Mouse (Mus musculus): ENCODE results near the gene Samd4. TPM values are rescaled to one million over a fixed set of nuclear protein-coding genes. Genes with fewer than 3 reads are reported as not detected.
A peak's percentile ranks its signal among the peaks of the same experiment; 100 is the strongest.
"Not testable (repeated sequence)": the region's sequence is repeated elsewhere in the genome, so short reads cannot be mapped to it uniquely, and the experiment has no call there.

Samd4 gene
- polyA plus RNA-seq, 1 experiment from 2014 or later, result 9.1 TPM

DNA sequence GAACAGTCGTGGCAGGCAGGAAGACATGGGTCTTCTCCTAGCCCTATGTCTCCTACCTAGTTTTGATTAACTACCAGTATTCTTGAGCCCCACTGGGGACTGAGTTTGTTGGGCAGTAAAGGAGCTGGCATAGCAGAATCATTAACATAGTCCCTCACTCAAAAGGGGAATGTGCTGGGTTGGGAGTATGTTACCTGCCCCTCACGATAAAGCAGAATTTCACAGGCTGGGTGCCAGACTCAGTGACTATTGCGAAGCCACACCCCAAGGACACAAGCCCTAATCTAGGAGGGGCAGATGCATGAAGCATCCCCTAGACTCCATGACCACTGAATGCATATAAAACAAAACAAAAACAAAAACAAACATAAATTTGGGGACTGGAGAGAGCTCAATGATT lies 212.4 kb downstream of the Samd4 start:
- Histone ChIP-seq H3K4me3 (no peak overlapping the region), H3K27ac (no peak overlapping the region), H3K9ac (no peak overlapping the region), H3K36me3 (peaks cover 27% of the 10 kb centered on the region), H3K4me2 (replicated peaks) (no peak overlapping the region), H3K4me1 (no peaks in the 10 kb centered on the region), H3K27me3 (no peaks in the 10 kb centered on the region), H3K9me3 (no peaks in the 10 kb centered on the region)
- 93% methylated on average over 3 of the region's 3 CpGs for WGBS
- ATAC-seq (ENCODE audit: insufficient number of reproducible peaks, insufficient read depth, low FRiP score, low TSS enrichment), result no peak

- 76% methylated on average over 5 of the region's 5 CpGs for WGBS
Observed at GRCm38 (mm10) chr14:47096357-47096756, 213.7 kb downstream of the Samd4 start.

GRCm38 (mm10) chr14:47104246-47105173 lies 221.9 kb downstream of the Samd4 start:
- peak; percentile 19; the same call in 1 of the 2 replicates for ATAC-seq (ENCODE audit: insufficient number of reproducible peaks, insufficient read depth, low FRiP score, low TSS enrichment)
- Histone ChIP-seq H3K9me3 (no peaks in the 10 kb centered on the region), H3K9ac (0 out of 2 replicates have a peak overlapping the region, but pooled peaks have one; percentile 12), H3K27me3 (no peaks in the 10 kb centered on the region), H3K36me3 (no peaks in the 10 kb centered on the region), H3K4me3 (no peak overlapping the region), H3K4me1 (peaks cover 8% of the 10 kb centered on the region), H3K4me2 (replicated peaks) (peak overlapping the region; percentile 29), H3K27ac (peak overlapping the region; percentile 81)
- WGBS, result 21% methylated on average over 19 of the region's 19 CpGs

More at GRCm38 (mm10) chr14:47096357-47096756, 213.7 kb downstream of the Samd4 start:
- no peak overlapping the region for H3K4me2 ChIP-seq (replicated peaks)
- no peak overlapping the region for H3K9ac ChIP-seq
- no peaks in the 10 kb centered on the region for H3K4me1 ChIP-seq
- H3K4me3 ChIP-seq, result no peak overlapping the region
- ATAC-seq (ENCODE audit: insufficient number of reproducible peaks, insufficient read depth, low FRiP score, low TSS enrichment), result no peak
- no peaks in the 10 kb centered on the region for H3K27me3 ChIP-seq
- H3K36me3 ChIP-seq, result peaks cover 21% of the 10 kb centered on the region
- no peaks in the 10 kb centered on the region for H3K9me3 ChIP-seq
- no peak overlapping the region for H3K27ac ChIP-seq

DNA sequence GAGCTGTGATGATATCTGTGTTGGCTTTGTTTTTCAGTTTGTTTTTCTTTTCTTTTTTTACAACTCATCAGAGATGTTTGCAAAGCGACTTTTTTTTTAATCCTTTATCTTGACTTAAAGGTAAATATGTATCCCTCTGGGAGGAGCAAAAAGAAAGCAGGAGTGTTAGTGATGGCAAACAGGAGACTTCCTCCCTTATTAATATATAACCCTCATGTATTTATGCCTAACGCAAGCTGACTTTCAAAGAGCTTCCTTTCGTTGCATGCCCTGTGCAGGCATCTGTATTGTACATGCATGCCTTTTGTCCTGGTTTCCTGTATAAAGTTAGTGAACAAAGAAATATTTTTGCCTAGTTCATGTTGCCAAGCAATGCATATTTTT lies 222.5 kb downstream of the Samd4 start:
- no peak overlapping the region for H3K9ac ChIP-seq
- H3K27me3 ChIP-seq, result no peaks in the 10 kb centered on the region
- WGBS, result 75% methylated on average over 3 of the region's 3 CpGs
- H3K36me3 ChIP-seq, result no peaks in the 10 kb centered on the region
- no peak overlapping the region for H3K4me3 ChIP-seq
- no peak for ATAC-seq (ENCODE audit: insufficient number of reproducible peaks, insufficient read depth, low FRiP score, low TSS enrichment)
- no peaks in the 10 kb centered on the region for H3K9me3 ChIP-seq
- peaks cover 8% of the 10 kb centered on the region for H3K4me1 ChIP-seq
- H3K4me2 ChIP-seq (replicated peaks), result no peak overlapping the region; the same call in 1 of the 2 replicates
- peak overlapping the region; percentile 81 for H3K27ac ChIP-seq

GRCm38 (mm10) chr14:47105755-47106154 lies 223.1 kb downstream of the Samd4 start:
- WGBS, result 95% methylated on average over 3 of the region's 3 CpGs
- H3K4me2 ChIP-seq (replicated peaks), result no peak overlapping the region
- no peaks in the 10 kb centered on the region for H3K9me3 ChIP-seq
- H3K9ac ChIP-seq, result no peak overlapping the region
- no peak for ATAC-seq (ENCODE audit: insufficient number of reproducible peaks, insufficient read depth, low FRiP score, low TSS enrichment)
- no peaks in the 10 kb centered on the region for H3K36me3 ChIP-seq
- no peak overlapping the region for H3K4me3 ChIP-seq
- no peaks in the 10 kb centered on the region for H3K27me3 ChIP-seq
- no peak overlapping the region for H3K27ac ChIP-seq
- peaks cover 8% of the 10 kb centered on the region for H3K4me1 ChIP-seq

DNA sequence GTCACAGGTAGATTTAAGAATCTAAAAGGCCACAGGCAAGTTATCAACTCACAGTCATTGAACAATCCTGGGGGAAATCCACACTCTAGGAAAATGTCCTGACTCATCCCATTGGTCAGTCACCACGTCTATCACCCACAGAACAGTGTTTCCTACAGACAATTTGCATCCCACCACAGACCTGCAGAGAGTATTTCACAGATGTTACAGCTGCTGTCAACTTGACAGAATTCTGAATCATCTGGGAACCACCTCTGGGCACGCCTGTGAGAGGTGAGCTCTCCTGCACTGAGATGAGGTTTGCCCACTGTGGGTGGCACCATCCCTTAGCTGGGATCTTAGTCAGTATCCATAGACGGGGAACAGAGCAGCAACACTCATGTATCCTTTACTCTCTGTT lies 224.8 kb downstream of the Samd4 start:
- no peak for ATAC-seq (ENCODE audit: insufficient number of reproducible peaks, insufficient read depth, low FRiP score, low TSS enrichment)
- 72% methylated on average over 3 of the region's 3 CpGs for WGBS
- Histone ChIP-seq H3K9ac (no peak overlapping the region), H3K27me3 (no peaks in the 10 kb centered on the region), H3K9me3 (no peaks in the 10 kb centered on the region), H3K36me3 (no peaks in the 10 kb centered on the region), H3K4me3 (no peak overlapping the region), H3K27ac (no peak overlapping the region), H3K4me1 (peaks cover 8% of the 10 kb centered on the region), H3K4me2 (replicated peaks) (no peak overlapping the region)

GRCm38 (mm10) chr14:47110391-47110790 lies 227.7 kb downstream of the Samd4 start:
- not testable (repeated sequence) for H3K4me2 ChIP-seq (replicated peaks); H3K4me3 ChIP-seq; H3K27me3 ChIP-seq; H3K36me3 ChIP-seq; H3K9ac ChIP-seq; ATAC-seq (ENCODE audit: insufficient number of reproducible peaks, insufficient read depth, low FRiP score, low TSS enrichment); H3K27ac ChIP-seq; H3K9me3 ChIP-seq; H3K4me1 ChIP-seq
- 87% methylated on average over 7 of the region's 7 CpGs for WGBS

DNA sequence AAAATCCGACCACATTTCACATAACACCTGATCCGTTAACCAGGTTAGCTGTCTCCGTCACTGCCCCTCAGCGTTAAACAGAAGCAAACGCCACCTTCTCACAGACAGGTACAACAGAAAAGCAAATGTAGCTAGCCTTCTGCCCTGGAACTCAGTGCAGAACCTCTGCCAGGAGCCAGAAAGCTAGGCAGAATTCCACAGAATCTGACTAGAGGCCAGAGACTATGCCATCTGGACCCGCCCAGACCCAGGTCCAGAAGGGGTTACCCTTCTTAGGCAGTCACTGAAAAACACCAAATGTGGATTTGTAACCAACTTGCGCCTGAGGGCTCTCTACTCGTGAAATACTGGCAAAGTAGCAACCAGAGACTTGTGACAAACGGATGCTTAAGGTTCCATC lies 228.7 kb downstream of the Samd4 start:
- H3K4me3 ChIP-seq, result no peak overlapping the region
- no peak overlapping the region for H3K27ac ChIP-seq
- H3K36me3 ChIP-seq, result no peaks in the 10 kb centered on the region
- H3K9ac ChIP-seq, result no peak overlapping the region
- no peaks in the 10 kb centered on the region for H3K9me3 ChIP-seq
- H3K4me1 ChIP-seq, result no peaks in the 10 kb centered on the region
- no peak overlapping the region for H3K4me2 ChIP-seq (replicated peaks)
- ATAC-seq (ENCODE audit: insufficient number of reproducible peaks, insufficient read depth, low FRiP score, low TSS enrichment), result no peak
- 38% methylated on average over 9 of the region's 9 CpGs for WGBS
- H3K27me3 ChIP-seq, result no peaks in the 10 kb centered on the region

DNA sequence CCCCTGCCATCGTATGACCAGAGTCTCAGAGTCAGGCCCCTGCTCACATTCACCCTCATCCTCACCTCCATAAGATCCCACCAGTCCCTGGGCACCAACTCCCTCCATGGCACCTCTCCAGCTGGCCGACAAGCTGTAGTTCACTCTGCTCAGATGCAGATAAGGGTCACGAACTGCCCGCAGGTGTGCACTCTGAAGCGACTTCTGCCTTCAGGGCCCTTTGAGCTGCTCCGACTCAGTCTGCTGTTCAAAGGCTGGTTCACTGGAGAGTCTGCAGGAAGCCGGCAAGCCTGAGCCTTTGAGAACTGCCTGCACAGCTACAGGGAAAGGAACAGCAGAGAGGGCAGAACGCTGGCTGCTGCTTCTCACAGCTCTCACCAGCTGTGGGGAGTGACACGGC lies 232.5 kb downstream of the Samd4 start:
- Histone ChIP-seq H3K4me3 (no peak overlapping the region), H3K9ac (no peak overlapping the region), H3K27ac (no peak overlapping the region), H3K36me3 (no peaks in the 10 kb centered on the region), H3K4me1 (no peaks in the 10 kb centered on the region), H3K4me2 (replicated peaks) (no peak overlapping the region), H3K9me3 (no peaks in the 10 kb centered on the region), H3K27me3 (no peaks in the 10 kb centered on the region)
- 55% methylated on average over 9 of the region's 9 CpGs for WGBS
- ATAC-seq (ENCODE audit: insufficient number of reproducible peaks, insufficient read depth, low FRiP score, low TSS enrichment), result no peak

DNA sequence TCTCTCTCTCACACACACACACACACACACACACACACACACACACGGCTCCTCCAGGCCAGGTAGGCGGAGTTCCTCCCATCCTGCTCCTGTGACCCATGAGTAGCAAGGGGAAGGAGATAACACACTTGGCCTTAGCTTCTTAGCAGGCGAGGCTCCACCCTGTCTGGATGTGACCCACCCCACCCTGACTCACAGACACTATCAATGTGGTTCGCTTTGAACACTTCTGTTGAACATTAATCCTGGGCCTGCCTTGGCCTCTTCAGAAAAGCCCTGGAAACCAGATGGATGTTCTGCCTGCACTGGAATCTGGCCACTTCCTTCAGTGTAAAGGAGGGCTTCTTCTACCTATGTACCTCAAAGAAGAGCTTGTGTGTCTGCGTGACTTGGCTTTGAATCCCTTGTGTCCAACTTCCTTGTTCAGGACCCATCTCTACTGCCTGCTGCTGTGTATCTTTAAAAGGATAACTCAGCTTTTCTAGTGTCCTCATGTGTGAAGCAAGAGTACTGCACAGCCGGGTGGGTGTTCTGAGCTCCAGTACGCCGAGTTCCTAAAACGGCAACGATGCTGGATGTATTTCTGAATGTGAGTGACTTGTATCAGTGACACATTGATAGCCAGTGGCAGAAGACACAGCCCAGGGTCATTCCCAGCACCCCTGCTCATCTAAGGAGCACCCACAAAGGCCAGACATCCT lies 233.6 kb downstream of the Samd4 start:
- Histone ChIP-seq H3K27ac (no peak overlapping the region), H3K27me3 (no peaks in the 10 kb centered on the region), H3K9ac (no peak overlapping the region), H3K4me2 (replicated peaks) (no peak overlapping the region), H3K4me3 (no peak overlapping the region), H3K36me3 (no peaks in the 10 kb centered on the region), H3K9me3 (no peaks in the 10 kb centered on the region), H3K4me1 (no peaks in the 10 kb centered on the region)
- 84% methylated on average over 10 of the region's 10 CpGs for WGBS
- ATAC-seq (ENCODE audit: insufficient number of reproducible peaks, insufficient read depth, low FRiP score, low TSS enrichment), result no peak

GRCm38 (mm10) chr14:47117522-47117921 lies 234.9 kb downstream of the Samd4 start:
- Histone ChIP-seq H3K4me3 (no peak overlapping the region), H3K9me3 (no peaks in the 10 kb centered on the region), H3K36me3 (no peaks in the 10 kb centered on the region), H3K4me2 (replicated peaks) (no peak overlapping the region), H3K4me1 (no peaks in the 10 kb centered on the region), H3K27me3 (no peaks in the 10 kb centered on the region), H3K27ac (no peak overlapping the region), H3K9ac (no peak overlapping the region)
- no peak for ATAC-seq (ENCODE audit: insufficient number of reproducible peaks, insufficient read depth, low FRiP score, low TSS enrichment)
- WGBS, result 81% methylated on average over 7 of the region's 7 CpGs

DNA sequence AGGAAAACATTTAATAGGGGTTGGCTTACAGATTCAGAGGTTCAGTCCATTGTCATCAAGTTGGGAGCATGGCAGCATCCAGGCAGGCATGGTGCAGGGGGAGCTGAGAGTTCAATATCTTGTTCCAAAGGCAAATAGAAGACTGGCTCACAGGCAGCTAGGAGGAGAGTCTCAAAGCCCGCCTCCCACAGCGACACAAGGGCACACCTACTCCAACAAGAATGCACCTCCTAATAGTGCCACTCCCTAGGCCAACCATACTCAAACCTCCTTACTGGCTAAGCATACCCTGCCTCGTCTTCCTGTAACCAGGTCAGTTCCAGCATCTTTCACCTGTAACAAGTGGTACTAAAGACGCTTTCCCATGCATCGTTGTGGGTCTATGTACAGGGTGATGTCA lies 245.3 kb downstream of the Samd4 start:
- 83% methylated on average over 5 of the region's 5 CpGs for WGBS
- H3K27me3 ChIP-seq, result no peaks in the 10 kb centered on the region
- H3K9me3 ChIP-seq, result no peaks in the 10 kb centered on the region

More for the DNA sequence above, 245.3 kb downstream of the Samd4 start:
- Histone ChIP-seq H3K27ac (no peak overlapping the region), H3K4me1 (no peaks in the 10 kb centered on the region), H3K4me2 (replicated peaks) (no peak overlapping the region), H3K36me3 (no peaks in the 10 kb centered on the region), H3K4me3 (no peak overlapping the region), H3K9ac (no peak overlapping the region)
- ATAC-seq (ENCODE audit: insufficient number of reproducible peaks, insufficient read depth, low FRiP score, low TSS enrichment), result no peak
